Mouse (Mus musculus) CH12.LX (cell line): ENCODE data around the gene Zfp609.

ENCODE experiments used
- CHD1 ChIP-seq: IDR thresholded peaks from 2 replicates; pipeline ENCODE4 v1.6.1; 2012; ENCODE audit warnings: low read depth, low read length, improper control_type of control experiment, inconsistent platforms
- CTCF ChIP-seq, 2 experiments: IDR thresholded peaks in 1 of 2; conservative IDR thresholded peaks in 1 of 2; 2 replicates each; pipeline ENCODE4 v1.5.1; 2011 to 2012; ENCODE audit warnings: low read depth in 2 of 2, low read length in 2 of 2, improper control_type of control experiment in 1 of 2, inconsistent platforms in 1 of 2, mild to moderate bottlenecking in 1 of 2, moderate library complexity in 1 of 2
- EP300 ChIP-seq: IDR thresholded peaks from 2 replicates; pipeline ENCODE4 v1.6.1; 2011; ENCODE audit warnings: low read length, improper control_type of control experiment
- POLR2A ChIP-seq: IDR thresholded peaks from 2 replicates; pipeline ENCODE4 v1.6.1; 2011; ENCODE audit warnings: low read depth, mild to moderate bottlenecking, improper control_type of control experiment, low read length
- TBP ChIP-seq: conservative IDR thresholded peaks from 2 replicates; pipeline ENCODE4 v1.6.1; 2011; ENCODE audit warnings: low read depth, low read length, improper control_type of control experiment
- TCF12 ChIP-seq: IDR thresholded peaks from 2 replicates; pipeline ENCODE4 v1.6.1; 2014; ENCODE audit warnings: low read depth, mild to moderate bottlenecking, inconsistent platforms, low read length, improper control_type of control experiment
- USF1 ChIP-seq: IDR thresholded peaks from 2 replicates; pipeline ENCODE4 v1.6.1; 2014; ENCODE audit warnings: low read depth, mild to moderate bottlenecking, inconsistent platforms, low read length, improper control_type of control experiment
- ZC3H11A ChIP-seq: IDR thresholded peaks from 2 replicates; pipeline ENCODE4 v1.6.1; 2012; ENCODE audit warnings: low read depth, mild to moderate bottlenecking, inconsistent platforms, low read length, improper control_type of control experiment
- ZKSCAN1 ChIP-seq: IDR thresholded peaks from 2 replicates; pipeline ENCODE4 v1.6.1; 2012; ENCODE audit warnings: low read depth, inconsistent platforms, low read length, improper control_type of control experiment, borderline replicate concordance
- ZNF384 ChIP-seq: IDR thresholded peaks from 2 replicates; pipeline ENCODE4 v1.6.1; 2012; ENCODE audit warnings: low read depth, low read length, improper control_type of control experiment, inconsistent platforms

- TF ChIP-seq CTCF (conservative IDR thresholded peaks at IDR 0.05 in 1 of 2, IDR thresholded peaks at IDR 0.05 in 1 of 2; ENCODE audit: low read depth in 2 of 2, low read length in 2 of 2) (no peak), TCF12 (no peak), EP300 (no peak), ZKSCAN1 (no peak), ZC3H11A (no peak), POLR2A (no peak), USF1 (no peak), TBP (no peak), CHD1 (no peak), ZNF384 (no peak)
These were observed 1.2 kb downstream of the Zfp609 start for GRCm38 (mm10) chr9:65826226-65826587.
